9 mouse cellular contexts compared by ENCODE assay signal in genomic region chr16:30602684-30603530, GRCm38 (mm10). TPM values are rescaled to one million over a fixed set of nuclear protein-coding genes. Genes with fewer than 3 reads are reported as not detected.
DNase-seq lines count a peak whose midpoint lies in the region; ATAC-seq and TF ChIP-seq lines count a peak whose summit lies in the region.
"Had no signal": no experiment of that assay in that cellular context is flagged by ENCODE, and none has a peak within 500 bp of the region (broad histone marks: within the 10 kb centered on the region; RNA-seq: fewer than 3 reads in every experiment).

No protein-coding gene starts in this region.

- ATAC-seq in forebrain, embryonic 11.5 days (replicated peaks; ENCODE audit: low FRiP score), result no peak
- ATAC-seq in forebrain, postnatal 0 days, result no peak
- no peak for ATAC-seq in hindbrain, embryonic 13.5 days (ENCODE audit: low FRiP score)

- H3K4me3 ChIP-seq in forebrain, embryonic 11.5 days (ENCODE audit: low read depth, low read length), result no peak overlapping the region
- no peak overlapping the region for H3K4me3 ChIP-seq in forebrain, postnatal 0 days (ENCODE audit: low read depth, low read length)
- peak overlapping the region; percentile 10 to 17; a peak in 1 of 4 replicates for H3K4me3 ChIP-seq in ES-E14 (ENCODE audit: insufficient read depth in 1 of 2, low read depth in 1 of 2, low read length in 2 of 2, poor library complexity in 1 of 2, severe bottlenecking in 1 of 2)
- H3K4me3 ChIP-seq in hindbrain, embryonic 13.5 days, result peak overlapping the region; percentile 1; the same call in 1 of the 2 replicates
- H3K4me3 ChIP-seq: erythroblast, embryonic 14.5 days had no signal

- peak overlapping the region; percentile 25; the same call in 1 of the 2 replicates for H3K27ac ChIP-seq in forebrain, embryonic 11.5 days (ENCODE audit: low read depth, low read length)
- no peak overlapping the region for H3K27ac ChIP-seq in forebrain, postnatal 0 days (ENCODE audit: low read depth, low read length)
- no peak overlapping the region for H3K27ac ChIP-seq in ES-E14 (ENCODE audit: insufficient read depth, low read depth, low read length, poor library complexity, severe bottlenecking)
- H3K27ac ChIP-seq in hindbrain, embryonic 13.5 days, result no peak overlapping the region; the same call in 1 of the 2 replicates

- WGBS in forebrain, embryonic 11.5 days, result 31% methylated on average over 18 of the region's 18 CpGs
- WGBS in forebrain, postnatal 0 days, result 41% methylated on average over 18 of the region's 18 CpGs
- WGBS in hindbrain, embryonic 13.5 days, result 28% methylated on average over 18 of the region's 18 CpGs

- no peak overlapping the region for H3K4me2 ChIP-seq in forebrain, embryonic 11.5 days (ENCODE audit: low read depth, low read length, severe bottlenecking)
- H3K4me2 ChIP-seq in forebrain, postnatal 0 days (ENCODE audit: low read depth), result no peak overlapping the region
- peak overlapping the region; percentile 94 for H3K4me2 ChIP-seq in hindbrain, embryonic 13.5 days

- H3K36me3 ChIP-seq in forebrain, embryonic 11.5 days (ENCODE audit: control insufficient read depth, insufficient read depth, low read length), result no peaks in the 10 kb centered on the region
- no peaks in the 10 kb centered on the region for H3K36me3 ChIP-seq in forebrain, postnatal 0 days (ENCODE audit: insufficient read depth)
- H3K36me3 ChIP-seq in ES-E14 (ENCODE audit: control insufficient read depth, insufficient read depth, low read length, poor library complexity, severe bottlenecking), result peaks cover 13% of the 10 kb centered on the region
- H3K36me3 ChIP-seq in hindbrain, embryonic 13.5 days, result no peaks in the 10 kb centered on the region

- DNase-seq in forebrain, embryonic 11.5 days (ENCODE audit: low spot score), result no peak
- DNase-seq in forebrain, postnatal 0 days, result no peak
- DNase-seq in ES-E14 (ENCODE audit: low read depth, low spot score), result no peak
- peak; percentile 42 for DNase-seq in lung, postnatal 10 days
- no peak for DNase-seq in urinary bladder, postnatal 4 days (ENCODE audit: low spot score in 2 of 2)
- no peak for DNase-seq in left cerebral cortex, adult 18-20 months (ENCODE audit: low spot score in 2 of 2)
- no peak for DNase-seq in layer of hippocampus, postnatal 25 days (ENCODE audit: extremely low spot score in 1 of 2, low spot score in 1 of 2)

- TF ChIP-seq CTCF in forebrain, postnatal 0 days (IDR thresholded peaks at IDR 0.05; ENCODE audit: low read depth), result no peak

- no peak overlapping the region for H3K9ac ChIP-seq in forebrain, embryonic 11.5 days (ENCODE audit: low read length)
- H3K9ac ChIP-seq in forebrain, postnatal 0 days, result no peak overlapping the region
- peak overlapping the region; percentile 4; the same call in 1 of the 2 replicates for H3K9ac ChIP-seq in ES-E14 (ENCODE audit: insufficient read depth, low read depth, low read length, poor library complexity, severe bottlenecking)
- 0 out of 2 replicates have a peak overlapping the region, but pooled peaks have one; percentile 15 for H3K9ac ChIP-seq in hindbrain, embryonic 13.5 days

- in situ Hi-C loops in ES-E14 (cut with MboI; ENCODE audit: low sequenced_read_pairs in 2 of 2, unreplicated experiment in 2 of 2), result no loop called here

- no peaks in the 10 kb centered on the region for H3K9me3 ChIP-seq in forebrain, embryonic 11.5 days (ENCODE audit: control insufficient read depth, low read length)
- no peaks in the 10 kb centered on the region for H3K9me3 ChIP-seq in forebrain, postnatal 0 days (ENCODE audit: low read length)
- no peaks in the 10 kb centered on the region for H3K9me3 ChIP-seq in ES-E14 (ENCODE audit: control insufficient read depth, insufficient read depth, low read depth, low read length)
- no peaks in the 10 kb centered on the region for H3K9me3 ChIP-seq in hindbrain, embryonic 13.5 days

- peaks cover 20% of the 10 kb centered on the region for H3K27me3 ChIP-seq in forebrain, embryonic 11.5 days (ENCODE audit: control insufficient read depth, insufficient read depth, low read length)
- H3K27me3 ChIP-seq in forebrain, postnatal 0 days (ENCODE audit: insufficient read depth, low read length), result peaks cover 10% of the 10 kb centered on the region; the same call in 1 of the 2 replicates
- peaks cover 27% of the 10 kb centered on the region for H3K27me3 ChIP-seq in hindbrain, embryonic 13.5 days

- H3K4me1 ChIP-seq in forebrain, embryonic 11.5 days (replicated peaks; ENCODE audit: control insufficient read depth, insufficient read depth, low read length), result peaks cover 15% of the 10 kb centered on the region
- H3K4me1 ChIP-seq in forebrain, postnatal 0 days (ENCODE audit: insufficient read depth), result peaks cover 16% of the 10 kb centered on the region
- H3K4me1 ChIP-seq in ES-E14 (ENCODE audit: control insufficient read depth in 2 of 2, insufficient read depth in 2 of 2, low read length in 2 of 2, poor library complexity in 1 of 2), result peaks cover 12 to 31% of the 10 kb centered on the region in 2 experiments; a peak in 2 of 4 replicates
- H3K4me1 ChIP-seq in hindbrain, embryonic 13.5 days (replicated peaks), result peaks cover 56% of the 10 kb centered on the region

TF ChIP-seq in ES-E14, 5 proteins besides CTCF, POLR2A, EP300 and RAD21:
- TF ChIP-seq HCFC1 (IDR thresholded peaks at IDR 0.05; ENCODE audit: borderline replicate concordance, insufficient read depth, low read length) (no peak), ZNF384 (IDR thresholded peaks at IDR 0.05; ENCODE audit: low read depth, low read length) (peak; percentile 56; the same call in 1 of the 2 replicates)
TF ChIP-seq in ES-E14: peak in this region for 1.

RNA-seq across cellular contexts. Expression of gene Fam43a, which starts 3.4 kb away (rescaled TPM):
- polyA plus RNA-seq in forebrain, embryonic 11.5 days (2014; fragmentation: Nextera tagmentation; extraction: Ambion mirVana), result 5.7 and 6.8 TPM in 2 replicates
- 12.3 and 17.4 TPM in 2 replicates for total RNA-seq in forebrain, postnatal 0 days (2014; rRNA removed)
- polyA plus RNA-seq in forebrain, postnatal 0 days (2015; fragmentation: Nextera tagmentation; extraction: Ambion mirVana), result 10.0 and 10.5 TPM in 2 replicates
- 20.1 and 22.2 TPM in 2 replicates for total RNA-seq in ES-E14 (2012; rRNA removed)
- polyA plus RNA-seq in hindbrain, embryonic 13.5 days (2015; fragmentation: Nextera tagmentation; extraction: Ambion mirVana), result 15.9 and 16.2 TPM in 2 replicates
- total RNA-seq in left cerebral cortex, adult 18-20 months (2021), result 10 to 100 TPM; 17.1 to 18.0 TPM
- 10 to 100 TPM in 1 of 2 experiments, 1 to 10 TPM in 1; 9.0 to 12.7 TPM for total RNA-seq in layer of hippocampus, postnatal 25 days (2021)

RNA-seq across cellular contexts. Expression of gene Lsg1, which starts 15.5 kb away (rescaled TPM):
- polyA plus RNA-seq in forebrain, embryonic 11.5 days (2014; fragmentation: Nextera tagmentation; extraction: Ambion mirVana), result 77.4 and 80.7 TPM in 2 replicates
- 20.4 and 27.7 TPM in 2 replicates for total RNA-seq in forebrain, postnatal 0 days (2014; rRNA removed)
- polyA plus RNA-seq in forebrain, postnatal 0 days (2015; fragmentation: Nextera tagmentation; extraction: Ambion mirVana), result 40.8 and 41.4 TPM in 2 replicates
- 78.0 and 87.2 TPM in 2 replicates for total RNA-seq in ES-E14 (2012; rRNA removed)
- polyA plus RNA-seq in hindbrain, embryonic 13.5 days (2015; fragmentation: Nextera tagmentation; extraction: Ambion mirVana), result 59.8 and 60.3 TPM in 2 replicates
- 10 to 100 TPM; 18.3 to 21.1 TPM for total RNA-seq in left cerebral cortex, adult 18-20 months (2021)
- 10 to 100 TPM; 17.3 to 21.1 TPM for total RNA-seq in layer of hippocampus, postnatal 25 days (2021)

RNA-seq across cellular contexts. Expression of gene Tmem44, which starts 52.3 kb away (rescaled TPM):
- 26.3 and 30.4 TPM in 2 replicates for polyA plus RNA-seq in forebrain, embryonic 11.5 days (2014; fragmentation: Nextera tagmentation; extraction: Ambion mirVana)
- total RNA-seq in forebrain, postnatal 0 days (2014; rRNA removed), result 107 and 113 TPM in 2 replicates
- polyA plus RNA-seq in forebrain, postnatal 0 days (2015; fragmentation: Nextera tagmentation; extraction: Ambion mirVana), result 66.1 and 66.6 TPM in 2 replicates
- 4.2 and 9.2 TPM in 2 replicates for total RNA-seq in ES-E14 (2012; rRNA removed)
- 73.7 and 82.8 TPM in 2 replicates for polyA plus RNA-seq in hindbrain, embryonic 13.5 days (2015; fragmentation: Nextera tagmentation; extraction: Ambion mirVana)
- total RNA-seq in left cerebral cortex, adult 18-20 months (2021), result 10 to 100 TPM; 60.4 to 64.9 TPM
- total RNA-seq in layer of hippocampus, postnatal 25 days (2021), result 10 to 100 TPM; 35.2 to 40.9 TPM

Comparison
In these comparisons a context has a peak if more than half of its experiments do, and no peak if none do; other contexts are left out.
1. H3K4me3 ChIP-seq: peak in ES-E14 (2 of 2) and hindbrain, embryonic 13.5 days (single experiment); none in forebrain, embryonic 11.5 days (single experiment) and forebrain, postnatal 0 days (single experiment).
2. H3K9ac ChIP-seq: peak in ES-E14 (single experiment) and hindbrain, embryonic 13.5 days (single experiment); none in forebrain, embryonic 11.5 days (single experiment) and forebrain, postnatal 0 days (single experiment).